Mouse (Mus musculus) layer of hippocampus, postnatal 36 days (tissue): ENCODE data around the gene Sppl2b. TPM values are rescaled to one million over a fixed set of nuclear protein-coding genes. Genes with fewer than 3 reads are reported as not detected.

ENCODE experiments used
- microRNA-seq, 2 experiments: library from miRNA; unstranded; fragments of <30 nt; microRNA quantifications; one replicate each; pipeline ENCODE4 v1.2.0; 2021
- total RNA-seq, 2 experiments: library from RNA; stranded (reverse); gene quantifications; 2 replicates each; pipeline ENCODE4 v1.2.3; 2021

Sppl2b gene
- total RNA-seq, 2 experiments from 2014 or later = 56.0 to 67.0 TPM

Small RNA genes within 50 kb of the gene (microRNA-seq; reads per million reads assigned to microRNA genes)
- gene Mir1982 = 4.4 to 5.7 reads per million in 2 experiments

Other genes starting within 250 kb of the Sppl2b start
- gene Gm49322, start 249.3 kb upstream of the Sppl2b start, total RNA-seq = 1 to 10 TPM; 2.6 to 3.1 TPM
- gene Csnk1g2, start 232.4 kb upstream of the Sppl2b start, total RNA-seq = 100 to 1,000 TPM; 216 to 241 TPM
- 100 to 1,000 TPM; 102 to 106 TPM for gene Btbd2, start 198.2 kb upstream of the Sppl2b start, total RNA-seq
- 10 to 100 TPM; 44.7 to 52.3 TPM for gene Mknk2, start 177.2 kb upstream of the Sppl2b start, total RNA-seq
- gene Mob3a, start 153.3 kb upstream of the Sppl2b start, total RNA-seq = 10 to 100 TPM; 16.0 to 16.1 TPM
- gene Izumo4, start 153.1 kb upstream of the Sppl2b start, total RNA-seq = 10 to 100 TPM; 49.7 to 57.0 TPM
- gene Ap3d1, start 113.0 kb upstream of the Sppl2b start, total RNA-seq = 100 to 1,000 TPM; 142 to 147 TPM
- gene Dot1l, start 100.1 kb upstream of the Sppl2b start, total RNA-seq = 10 to 100 TPM; 48.6 to 61.9 TPM
- 10 to 100 TPM; 43.8 to 47.1 TPM for gene Sf3a2, start 57.1 kb upstream of the Sppl2b start, total RNA-seq
- 10 to 100 TPM; 73.8 to 74.5 TPM for gene Plekhj1, start 56.6 kb upstream of the Sppl2b start, total RNA-seq
- gene Amh, start 50.0 kb upstream of the Sppl2b start, total RNA-seq = 1 to 10 TPM; 3.9 to 4.2 TPM
- 1 to 10 TPM; 2.3 to 2.5 TPM for gene Jsrp1, start 41.8 kb upstream of the Sppl2b start, total RNA-seq
- gene Oaz1, start 28.6 kb upstream of the Sppl2b start, total RNA-seq = 100 to 1,000 TPM; 484 to 486 TPM
- gene Lingo3, start 11.2 kb upstream of the Sppl2b start, total RNA-seq = 10 to 100 TPM; 40.1 to 47.7 TPM
- 10 to 100 TPM; 40.0 to 47.7 TPM for gene Lsm7, start 66 bp upstream of the Sppl2b start, total RNA-seq
- under 1 TPM; 0.15 to 0.40 TPM for gene Tmprss9, start 16.6 kb downstream of the Sppl2b start, total RNA-seq
- 100 to 1,000 TPM; 142 to 144 TPM for gene Timm13, start 45.7 kb downstream of the Sppl2b start, total RNA-seq
- gene Lmnb2, start 63.0 kb downstream of the Sppl2b start, total RNA-seq = 10 to 100 TPM; 19.6 to 19.7 TPM
- 10 to 100 TPM; 17.7 to 19.1 TPM for gene Gadd45b, start 74.8 kb downstream of the Sppl2b start, total RNA-seq
- gene Gng7, start 159.7 kb downstream of the Sppl2b start, total RNA-seq = 100 to 1,000 TPM; 161 to 175 TPM
- 10 to 100 TPM; 96.5 to 98.1 TPM for gene Diras1, start 170.4 kb downstream of the Sppl2b start, total RNA-seq
- 10 to 100 TPM; 69.6 to 71.4 TPM for gene Slc39a3, start 182.2 kb downstream of the Sppl2b start, total RNA-seq
- 100 to 1,000 TPM; 174 to 175 TPM for gene Sgta, start 204.9 kb downstream of the Sppl2b start, total RNA-seq
- gene Thop1, start 214.8 kb downstream of the Sppl2b start, total RNA-seq = 10 to 100 TPM; 48.9 to 55.3 TPM
- gene Creb3l3, start 243.6 kb downstream of the Sppl2b start, total RNA-seq = under 1 TPM; 0.52 to 0.71 TPM